Mouse (Mus musculus) ES-Bruce4 (cell line): ENCODE data around the gene Ppp3r1.

Experiments
- CTCF ChIP-seq: IDR thresholded peaks from one replicate; pipeline ENCODE4 v1.8.1; 2011; ENCODE audit warnings: low read depth, low read length
- POLR2A ChIP-seq: IDR thresholded peaks from one replicate; pipeline ENCODE4 v1.8.1; 2011; ENCODE audit warnings: low read length; ENCODE audit not compliant: insufficient read depth

DNA sequence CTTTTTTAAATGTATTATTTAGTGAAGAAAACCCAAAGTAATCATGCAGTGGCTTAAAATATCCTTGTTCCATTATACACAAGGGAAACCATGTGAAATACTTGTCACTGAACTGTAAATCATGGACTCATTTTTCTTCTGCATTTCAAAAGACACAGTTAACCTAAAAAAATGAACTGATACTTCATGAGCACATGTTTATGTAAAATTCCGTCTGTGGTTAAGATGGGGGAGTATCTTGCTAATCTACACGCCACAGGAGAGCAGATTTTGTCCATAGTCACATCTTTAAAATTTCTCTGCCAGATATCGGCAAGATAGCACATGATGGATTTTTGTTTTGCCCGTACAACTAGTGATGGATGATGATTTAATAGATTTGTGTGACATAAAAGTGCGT, 40.1 kb downstream of the Ppp3r1 start:
- TF ChIP-seq POLR2A (no peak), CTCF (no peak)
